Mouse (Mus musculus): Measurements from ENCODE around the gene Mdm2. TPM values are rescaled to one million over a fixed set of nuclear protein-coding genes. Genes with fewer than 3 reads are reported as not detected.
A peak's percentile ranks its signal among the peaks of the same experiment; 100 is the strongest.
"Not testable (repeated sequence)": the region's sequence is repeated elsewhere in the genome, so short reads cannot be mapped to it uniquely, and the experiment has no call there.

The Mdm2 gene
- polyA plus RNA-seq, 1 experiment from 2014 or later, result 62.4 TPM

DNA sequence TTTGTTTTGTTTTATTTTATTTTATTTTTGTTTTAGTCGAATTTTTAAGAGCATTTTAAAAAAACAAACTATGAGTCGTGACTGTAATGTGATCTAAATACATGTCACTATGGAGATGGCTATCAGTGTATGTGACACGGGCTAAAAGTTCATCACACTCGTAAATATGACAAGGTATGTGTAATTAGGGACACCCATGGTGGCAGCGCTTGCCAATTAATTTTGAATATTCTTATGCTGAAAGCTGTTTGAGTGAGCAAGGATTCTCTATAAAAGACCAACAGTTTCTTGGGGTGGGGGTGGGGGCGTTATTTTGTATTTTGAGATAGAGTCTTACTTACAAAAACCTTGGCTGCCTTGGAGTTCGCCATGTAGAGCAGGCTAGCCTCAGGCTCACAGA, 15.1 kb upstream of the Mdm2 start:
- H3K4me1 ChIP-seq, result no peaks in the 10 kb centered on the region
- H3K9me3 ChIP-seq (replicated peaks), result no peaks in the 10 kb centered on the region
- no peak overlapping the region for H3K4me3 ChIP-seq
- H3K36me3 ChIP-seq, result no peaks in the 10 kb centered on the region
- H3K27me3 ChIP-seq (ENCODE audit: low read depth, poor library complexity, severe bottlenecking), result no peaks in the 10 kb centered on the region
- 78% methylated on average over 7 of the region's 7 CpGs for WGBS
- no peak overlapping the region for H3K27ac ChIP-seq
- no peak for DNase-seq (ENCODE audit: low spot score)

GRCm38 (mm10) chr10:117724804-117725361, 14.3 kb upstream of the Mdm2 start:
- no peak overlapping the region for H3K27ac ChIP-seq
- no peak overlapping the region for H3K4me3 ChIP-seq
- DNase-seq (ENCODE audit: low spot score), result no peak
- no peaks in the 10 kb centered on the region for H3K27me3 ChIP-seq (ENCODE audit: low read depth, poor library complexity, severe bottlenecking)
- 95% methylated on average over 3 of the region's 3 CpGs for WGBS
- H3K4me1 ChIP-seq, result no peaks in the 10 kb centered on the region
- no peaks in the 10 kb centered on the region for H3K36me3 ChIP-seq
- H3K9me3 ChIP-seq (replicated peaks), result no peaks in the 10 kb centered on the region

DNA sequence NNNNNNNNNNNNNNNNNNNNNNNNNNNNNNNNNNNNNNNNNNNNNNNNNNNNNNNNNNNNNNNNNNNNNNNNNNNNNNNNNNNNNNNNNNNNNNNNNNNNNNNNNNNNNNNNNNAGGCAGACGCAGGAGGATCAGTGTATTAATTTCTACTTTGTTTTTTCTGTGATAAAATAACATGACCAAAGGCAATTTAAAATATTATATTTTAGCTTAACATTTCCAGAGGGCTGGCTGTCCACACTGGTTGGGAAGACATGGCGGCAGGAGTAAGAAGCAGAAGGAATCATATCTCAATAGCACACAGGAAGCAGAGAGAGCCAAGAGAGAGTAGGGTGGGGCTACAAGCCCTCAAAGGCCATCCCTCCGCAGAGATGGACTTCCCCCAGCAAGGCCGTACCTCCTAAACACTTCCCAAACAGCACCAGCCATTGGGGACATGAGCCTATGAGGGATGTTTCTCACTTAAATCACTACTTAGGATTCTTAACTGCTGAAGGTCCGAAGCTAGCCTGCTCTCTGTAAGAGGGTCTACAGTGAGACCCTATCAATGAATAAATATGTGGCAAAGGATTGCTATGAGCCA, 13.7 kb upstream of the Mdm2 start:
- DNase-seq (ENCODE audit: low spot score), result no peak
- Histone ChIP-seq H3K9me3 (replicated peaks) (no peaks in the 10 kb centered on the region), H3K36me3 (no peaks in the 10 kb centered on the region), H3K4me1 (no peaks in the 10 kb centered on the region), H3K27ac (no peak overlapping the region), H3K4me3 (no peak overlapping the region), H3K27me3 (ENCODE audit: low read depth, poor library complexity, severe bottlenecking) (no peaks in the 10 kb centered on the region)
- WGBS, result 78% methylated on average over 5 of the region's 5 CpGs

GRCm38 (mm10) chr10:117718161-117719119, 7.9 kb upstream of the Mdm2 start:
- Histone ChIP-seq H3K4me1 (peaks cover 16% of the 10 kb centered on the region), H3K27me3 (ENCODE audit: low read depth, poor library complexity, severe bottlenecking) (no peaks in the 10 kb centered on the region), H3K9me3 (replicated peaks) (no peaks in the 10 kb centered on the region), H3K27ac (peak overlapping the region; percentile 30; the same call in 1 of the 2 replicates), H3K36me3 (no peaks in the 10 kb centered on the region), H3K4me3 (no peak overlapping the region)
- no peak for DNase-seq (ENCODE audit: low spot score)
- WGBS, result 65% methylated on average over 19 of the region's 19 CpGs

DNA sequence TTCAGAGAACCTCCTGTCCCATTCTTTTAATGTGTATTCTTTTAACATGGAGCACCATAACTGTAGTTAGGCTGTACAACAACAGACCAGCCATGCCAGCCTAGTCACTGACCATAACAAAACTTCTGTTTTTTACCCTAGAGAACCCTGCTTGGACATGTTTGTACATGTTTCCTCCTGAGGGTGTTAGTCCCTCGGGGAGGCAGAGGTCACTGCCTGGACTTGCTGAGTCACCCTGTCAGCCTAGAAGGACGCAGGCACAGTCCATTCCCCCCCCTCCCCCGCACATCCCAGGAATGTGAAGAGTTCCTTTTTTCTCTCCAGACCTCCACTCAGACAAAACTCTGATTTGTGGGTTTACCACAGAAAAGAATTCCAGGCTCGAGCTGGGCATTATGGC, 7.0 kb upstream of the Mdm2 start:
- 17% methylated on average over 4 of the region's 4 CpGs for WGBS
- Histone ChIP-seq H3K4me1 (peaks cover 16% of the 10 kb centered on the region), H3K36me3 (no peaks in the 10 kb centered on the region), H3K27ac (no peak overlapping the region), H3K27me3 (ENCODE audit: low read depth, poor library complexity, severe bottlenecking) (no peaks in the 10 kb centered on the region), H3K4me3 (no peak overlapping the region), H3K9me3 (replicated peaks) (no peaks in the 10 kb centered on the region)
- peak; percentile 50 for DNase-seq (ENCODE audit: low spot score)

DNA sequence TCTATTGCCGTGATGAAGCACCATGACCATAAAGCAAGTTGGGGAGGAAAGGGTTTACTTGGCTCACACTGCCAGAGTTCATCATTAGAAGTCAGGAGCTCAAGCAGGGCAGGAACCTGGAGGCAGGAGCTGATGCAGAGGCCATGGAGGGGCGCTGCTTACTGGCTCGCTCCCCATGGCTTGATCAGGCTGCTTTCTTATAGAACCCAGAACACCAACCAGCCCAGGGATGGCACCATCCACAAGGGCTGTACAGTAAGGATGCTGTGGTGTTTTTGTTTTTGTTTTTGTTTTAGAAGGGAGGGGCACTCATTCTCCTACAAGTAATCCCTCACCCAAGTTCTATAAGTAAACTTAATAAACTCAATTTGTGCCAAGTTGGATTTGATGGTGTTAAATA, 6.1 kb upstream of the Mdm2 start:
- DNase-seq (ENCODE audit: low spot score), result no peak
- WGBS, result 89% methylated on average over 3 of the region's 3 CpGs
- H3K4me1 ChIP-seq, result peaks cover 16% of the 10 kb centered on the region
- no peak overlapping the region for H3K4me3 ChIP-seq
- H3K9me3 ChIP-seq (replicated peaks), result no peaks in the 10 kb centered on the region
- no peaks in the 10 kb centered on the region for H3K27me3 ChIP-seq (ENCODE audit: low read depth, poor library complexity, severe bottlenecking)
- no peak overlapping the region for H3K27ac ChIP-seq
- H3K36me3 ChIP-seq, result no peaks in the 10 kb centered on the region

DNA sequence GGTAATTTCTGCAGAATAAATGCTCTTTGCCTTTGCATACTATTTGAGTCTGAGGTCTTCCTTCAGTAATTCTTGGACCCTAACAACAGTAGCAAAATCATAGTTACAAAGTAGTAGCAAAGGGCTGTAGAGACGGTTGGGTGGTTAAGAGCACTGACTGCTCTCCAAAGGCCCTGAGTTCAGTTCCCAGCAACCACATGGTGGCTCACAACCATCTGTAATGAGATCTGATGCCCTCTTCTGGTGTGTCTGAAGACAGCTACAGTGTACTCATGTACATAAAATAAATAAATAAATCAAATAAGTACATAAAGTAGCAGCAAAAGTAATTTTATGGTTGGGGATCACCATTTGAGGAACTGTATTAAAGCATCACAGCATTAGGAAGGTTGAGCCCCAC, 5.1 kb upstream of the Mdm2 start:
- 93% methylated on average over 1 of the region's 1 CpGs for WGBS
- H3K36me3 ChIP-seq; H3K27me3 ChIP-seq (ENCODE audit: low read depth, poor library complexity, severe bottlenecking); H3K27ac ChIP-seq; H3K9me3 ChIP-seq (replicated peaks); DNase-seq (ENCODE audit: low spot score); H3K4me3 ChIP-seq: not testable (repeated sequence)
- peaks cover 22% of the 10 kb centered on the region for H3K4me1 ChIP-seq

DNA sequence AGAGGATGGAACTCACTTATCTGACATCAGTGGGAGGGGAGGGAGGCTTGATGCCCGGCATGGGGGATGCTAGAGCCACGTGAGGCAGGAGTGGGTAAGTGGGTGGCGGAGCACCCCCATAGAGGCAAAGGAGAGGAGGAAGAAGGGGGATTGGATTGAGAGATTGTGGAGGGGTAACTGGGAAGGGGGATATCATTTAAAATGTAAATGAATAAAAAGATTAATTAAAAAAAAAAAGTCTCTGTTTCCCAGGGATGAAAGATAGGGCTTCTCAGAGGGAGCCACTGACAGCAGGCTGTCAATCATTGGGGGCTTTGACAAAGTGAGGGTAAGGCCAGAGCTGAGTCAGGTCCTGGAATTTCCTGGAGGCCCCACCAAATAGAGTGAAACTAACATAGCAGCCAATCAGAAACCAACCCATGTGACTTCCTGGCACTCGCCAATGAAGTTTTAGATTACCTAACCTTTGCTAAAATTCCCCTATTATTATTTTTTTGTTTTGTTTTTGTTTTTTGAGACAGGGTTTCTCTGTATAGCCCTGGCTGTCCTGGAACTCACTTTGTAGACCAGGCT, 4.5 kb upstream of the Mdm2 start:
- WGBS, result 75% methylated on average over 4 of the region's 4 CpGs
- no peak overlapping the region for H3K27ac ChIP-seq
- no peak for DNase-seq (ENCODE audit: low spot score)
- no peaks in the 10 kb centered on the region for H3K36me3 ChIP-seq
- H3K4me1 ChIP-seq, result peaks cover 22% of the 10 kb centered on the region
- no peaks in the 10 kb centered on the region for H3K9me3 ChIP-seq (replicated peaks)
- H3K27me3 ChIP-seq (ENCODE audit: low read depth, poor library complexity, severe bottlenecking), result no peaks in the 10 kb centered on the region
- H3K4me3 ChIP-seq, result no peak overlapping the region

DNA sequence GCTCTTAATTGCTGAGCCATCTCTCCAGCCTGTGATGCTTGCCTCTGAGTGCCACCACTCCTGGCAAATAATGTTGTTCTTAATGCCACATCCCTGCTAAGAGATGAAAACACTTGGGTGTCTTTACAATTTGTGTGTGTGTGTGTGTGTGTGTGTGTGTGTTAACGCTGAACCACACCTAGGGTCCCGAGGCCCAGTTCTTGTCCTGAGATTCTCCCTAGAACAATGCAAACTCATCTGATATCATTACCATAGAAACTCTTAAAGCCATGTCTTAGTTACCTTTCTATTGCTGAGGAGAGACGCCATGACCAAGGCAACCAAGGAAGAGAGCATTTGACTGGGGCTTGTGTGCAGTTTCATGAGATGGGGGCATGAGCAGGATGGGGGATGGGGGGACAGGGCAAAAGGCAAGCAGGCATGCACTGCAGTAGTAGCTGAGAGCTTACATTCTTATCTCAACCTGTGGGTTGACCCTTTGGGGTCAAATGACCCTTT, 3.5 kb upstream of the Mdm2 start:
- no peak overlapping the region for H3K4me3 ChIP-seq
- no peak for DNase-seq (ENCODE audit: low spot score)
- WGBS, result 86% methylated on average over 3 of the region's 3 CpGs
- no peak overlapping the region for H3K27ac ChIP-seq
- H3K9me3 ChIP-seq (replicated peaks), result no peaks in the 10 kb centered on the region
- no peaks in the 10 kb centered on the region for H3K27me3 ChIP-seq (ENCODE audit: low read depth, poor library complexity, severe bottlenecking)
- H3K36me3 ChIP-seq, result peaks cover 3% of the 10 kb centered on the region
- peaks cover 27% of the 10 kb centered on the region for H3K4me1 ChIP-seq

DNA sequence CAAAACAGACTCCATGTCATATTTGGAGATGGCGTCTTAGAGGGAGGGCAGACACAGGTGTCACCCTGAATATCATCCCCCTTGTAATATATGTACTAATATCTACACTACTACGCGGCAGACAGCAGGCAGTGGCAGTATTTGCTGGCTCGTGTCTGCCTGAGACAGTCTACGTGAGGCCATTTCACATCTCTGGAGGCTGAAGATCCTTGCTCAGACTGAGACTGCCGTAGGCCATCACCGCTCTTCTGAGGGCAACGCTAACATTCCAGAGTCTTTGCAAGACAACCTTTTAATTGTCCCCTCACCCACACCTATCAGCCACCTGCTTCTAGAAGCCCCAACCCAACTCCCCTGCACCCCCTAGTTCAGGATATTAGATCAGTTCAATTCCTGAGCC, 2.9 kb upstream of the Mdm2 start:
- Histone ChIP-seq H3K4me3 (no peak overlapping the region), H3K9me3 (replicated peaks) (no peaks in the 10 kb centered on the region), H3K4me1 (peaks cover 29% of the 10 kb centered on the region), H3K27me3 (ENCODE audit: low read depth, poor library complexity, severe bottlenecking) (no peaks in the 10 kb centered on the region), H3K27ac (no peak overlapping the region), H3K36me3 (peaks cover 10% of the 10 kb centered on the region)
- DNase-seq (ENCODE audit: low spot score), result no peak
- WGBS, result 95% methylated on average over 8 of the region's 8 CpGs

- no peak overlapping the region for H3K4me3 ChIP-seq
- H3K36me3 ChIP-seq, result peaks cover 15% of the 10 kb centered on the region
- peaks cover 23% of the 10 kb centered on the region for H3K4me1 ChIP-seq
- no peaks in the 10 kb centered on the region for H3K9me3 ChIP-seq (replicated peaks)
- no peak for DNase-seq (ENCODE audit: low spot score)
- H3K27ac ChIP-seq, result no peak overlapping the region
- WGBS, result 94% methylated on average over 9 of the region's 9 CpGs
- H3K27me3 ChIP-seq (ENCODE audit: low read depth, poor library complexity, severe bottlenecking), result no peaks in the 10 kb centered on the region
Measured at GRCm38 (mm10) chr10:117712871-117713270, 2.3 kb upstream of the Mdm2 start.

DNA sequence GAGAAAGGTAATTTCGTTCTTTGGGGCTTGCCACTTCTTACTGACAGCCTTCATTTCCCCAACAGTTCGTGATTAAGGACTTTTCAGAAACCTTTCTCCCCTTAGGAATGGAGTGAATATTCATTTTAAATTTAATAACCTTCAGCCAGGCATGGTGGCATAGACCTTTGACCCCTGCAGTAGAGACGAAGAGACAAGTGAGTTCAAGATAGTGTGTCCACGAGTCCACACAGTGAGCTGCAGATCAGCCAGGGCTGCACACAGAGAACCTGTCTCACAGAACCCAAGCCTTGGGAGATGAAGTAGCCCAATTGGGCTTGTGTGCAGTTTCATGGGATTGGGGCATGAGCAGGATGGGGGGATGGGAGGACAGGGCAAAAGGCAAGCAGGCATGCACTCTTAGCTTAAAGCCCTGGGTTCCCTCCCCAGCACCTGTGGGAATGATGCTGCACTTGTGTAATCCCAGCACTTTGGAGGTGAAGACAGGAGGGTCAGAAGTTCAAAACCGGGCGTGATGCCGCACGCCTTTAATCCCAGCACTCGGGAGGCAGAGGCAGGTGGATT, 1.7 kb upstream of the Mdm2 start:
- no peak overlapping the region for H3K27ac ChIP-seq
- no peaks in the 10 kb centered on the region for H3K9me3 ChIP-seq (replicated peaks)
- no peak overlapping the region for H3K4me3 ChIP-seq
- H3K4me1 ChIP-seq, result peaks cover 17% of the 10 kb centered on the region
- WGBS, result 93% methylated on average over 9 of the region's 9 CpGs
- no peak for DNase-seq (ENCODE audit: low spot score)
- no peaks in the 10 kb centered on the region for H3K27me3 ChIP-seq (ENCODE audit: low read depth, poor library complexity, severe bottlenecking)
- peaks cover 21% of the 10 kb centered on the region for H3K36me3 ChIP-seq
